Mouse (Mus musculus) kidney, adult 8-10 months (tissue): Measurements from ENCODE around the gene Cdt1.

Experiments
- DNase-seq, 2 experiments: peaks; one replicate each; pipeline ENCODE4 v3.0.0; 2022

Cdt1 gene

DNA sequence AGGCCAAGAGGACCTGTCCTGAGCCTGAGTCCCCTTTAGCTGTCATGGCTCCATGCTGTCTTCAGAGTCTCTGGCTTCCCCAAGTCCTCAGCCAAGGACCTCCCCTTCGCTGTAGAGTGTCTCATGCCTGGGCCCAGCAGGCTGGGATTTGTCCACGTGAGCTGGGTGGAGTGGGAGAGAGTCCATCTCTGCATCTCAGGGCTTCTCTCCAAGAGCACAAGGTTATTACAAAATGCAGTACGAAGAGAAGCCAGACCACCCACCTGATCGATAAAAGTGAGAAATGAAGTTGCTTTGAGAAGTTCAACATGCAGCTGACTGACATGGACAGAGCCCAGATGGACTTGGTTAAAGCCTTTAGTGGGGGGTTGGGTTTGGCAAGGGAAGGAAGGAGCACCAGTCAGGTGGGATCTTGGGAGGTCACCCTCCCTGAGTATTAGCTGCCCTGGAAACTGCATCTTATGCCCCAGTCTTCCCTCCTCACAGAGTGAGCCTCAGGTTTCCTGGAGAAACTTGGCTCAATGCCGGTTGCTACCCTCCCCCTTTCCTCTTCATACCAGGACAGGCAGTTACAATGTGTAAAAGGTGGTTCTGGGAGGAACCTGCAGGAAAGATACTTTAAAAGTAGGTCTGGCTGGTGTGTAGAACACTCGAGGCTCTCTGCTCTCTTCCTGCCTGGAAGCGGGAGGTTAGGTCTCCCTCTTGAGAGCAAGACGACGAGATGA is 48.5 kb downstream of the Cdt1 start:
- no peak for DNase-seq

DNA sequence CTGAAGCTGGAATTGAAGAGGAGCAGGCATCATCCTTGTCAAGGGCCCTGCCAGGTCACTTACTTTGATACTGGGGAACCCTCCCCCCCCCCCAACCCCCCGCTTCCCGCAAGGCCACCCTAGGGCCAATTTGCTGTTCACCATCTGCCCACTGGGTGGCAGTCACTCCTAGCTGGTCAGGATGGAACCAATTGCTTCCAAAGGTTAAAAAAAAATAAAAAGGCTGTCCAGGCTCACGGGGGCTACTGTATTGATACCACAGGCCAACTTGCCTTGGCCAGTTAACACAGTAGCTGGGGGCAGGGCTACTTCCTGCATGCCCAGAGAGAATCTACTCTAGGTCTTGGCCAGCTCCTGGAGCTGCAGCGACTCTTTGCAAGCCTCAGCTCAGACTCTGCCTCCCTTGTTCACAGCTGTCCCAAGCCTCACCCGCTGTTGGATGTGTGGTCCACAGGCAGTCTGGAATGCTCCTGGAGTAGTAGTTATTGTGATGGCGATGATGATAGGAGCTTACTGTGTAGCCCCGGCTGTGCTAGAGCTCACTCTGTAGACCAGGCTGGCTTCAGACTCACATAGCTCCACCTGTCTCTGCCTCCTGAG is 50.2 kb downstream of the Cdt1 start:
- DNase-seq: peak; percentile 61 to 87

DNA sequence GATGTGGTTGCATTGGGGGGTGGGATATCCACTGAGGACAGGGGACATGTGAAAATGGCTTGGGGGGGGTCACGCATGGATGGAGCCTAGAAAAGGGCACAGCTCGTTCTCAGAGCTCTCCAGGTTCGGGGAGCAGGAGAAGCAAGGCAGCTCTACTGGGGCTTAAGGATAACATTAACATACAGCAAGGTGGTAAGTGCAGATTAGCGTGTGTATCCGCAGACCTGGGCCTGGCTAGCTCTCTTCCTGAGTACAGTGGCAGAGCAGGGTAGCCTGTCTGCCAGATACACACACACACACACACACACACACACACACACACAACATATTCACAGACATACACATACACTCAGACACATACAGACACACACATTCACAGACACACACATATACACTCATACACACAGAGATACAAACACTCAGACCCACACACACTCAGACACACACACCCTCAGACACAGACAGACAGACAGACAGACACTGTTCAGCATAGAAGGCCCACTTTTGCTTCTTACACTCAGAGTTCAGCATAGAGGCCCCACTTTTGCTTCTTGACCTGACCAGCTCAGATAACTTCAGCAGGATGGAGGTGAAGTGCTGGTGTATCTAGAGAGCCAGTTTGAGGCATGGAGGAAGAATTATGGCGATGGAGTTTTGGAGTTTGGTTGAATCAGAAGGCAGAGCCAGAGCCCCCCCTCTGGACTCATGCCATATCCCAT is 51.0 kb downstream of the Cdt1 start:
- no peak for DNase-seq

DNA sequence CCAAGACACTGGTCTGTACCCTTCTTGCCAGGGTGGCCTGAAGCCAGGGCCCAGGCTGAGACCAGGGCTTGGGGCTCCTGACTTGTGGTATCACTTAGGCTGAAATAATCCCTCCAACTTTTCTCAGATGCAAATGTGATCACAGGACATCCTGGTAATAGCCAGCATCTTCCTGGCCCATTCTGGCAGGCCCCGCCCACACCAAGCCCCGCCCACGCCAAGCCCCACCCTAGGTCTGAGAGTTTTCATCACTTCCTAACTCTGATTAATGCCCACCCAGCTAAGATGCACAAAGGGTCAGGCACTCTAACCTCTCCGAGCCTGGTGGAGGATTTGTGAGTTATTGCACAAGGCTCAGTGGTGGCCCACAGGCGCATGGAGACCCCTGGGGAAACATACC is 52.6 kb downstream of the Cdt1 start:
- DNase-seq: no peak

DNA sequence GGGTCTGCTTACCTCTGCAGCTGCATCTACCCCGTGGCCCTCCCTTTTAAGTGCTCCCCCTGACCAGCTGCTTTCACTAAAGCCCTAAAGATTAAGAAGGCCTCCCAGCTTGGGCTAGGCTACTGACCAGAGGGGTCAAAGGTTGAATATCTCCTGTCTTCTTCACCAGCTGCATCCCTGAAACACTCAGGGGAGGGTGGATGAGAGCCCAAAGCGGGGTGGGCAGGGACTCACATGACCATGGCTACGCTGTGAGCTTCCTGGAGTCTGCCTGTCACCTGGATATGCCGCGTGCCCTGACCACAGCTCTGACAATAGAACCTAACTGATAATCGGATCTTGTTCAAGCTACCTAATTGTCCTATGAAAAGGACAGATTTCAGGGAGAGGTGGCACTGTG is 54.9 kb downstream of the Cdt1 start, which contains the start of gene Pabpn1l:
TSS of gene Pabpn1l (minus strand) at position 13 of the 400 bp plus-strand sequence.
- DNase-seq: peak; percentile 26 to 40
